Mouse (Mus musculus): Measurements from ENCODE around the gene Arhgef25. TPM values are rescaled to one million over a fixed set of nuclear protein-coding genes. Genes with fewer than 3 reads are reported as not detected.
"Not testable (repeated sequence)": the region's sequence is repeated elsewhere in the genome, so short reads cannot be mapped to it uniquely, and the experiment has no call there.

The Arhgef25 gene
- polyA plus RNA-seq, 1 experiment from 2014 or later, result 14.3 TPM

- no peaks in the 10 kb centered on the region; the same call in 1 of the 2 replicates for H3K36me3 ChIP-seq
- no peak for ATAC-seq
- H3K9ac ChIP-seq, result no peak overlapping the region
- peaks cover 75% of the 10 kb centered on the region for H3K27me3 ChIP-seq (replicated peaks)
- H3K4me3 ChIP-seq, result no peak overlapping the region
- no peaks in the 10 kb centered on the region for H3K9me3 ChIP-seq (replicated peaks)
- H3K27ac ChIP-seq, result no peak overlapping the region
- H3K4me1 ChIP-seq, result peaks cover 38% of the 10 kb centered on the region
- no peak overlapping the region for H3K4me2 ChIP-seq
- WGBS (ENCODE audit: insufficient replicate concordance), result 81% methylated on average over 15 of the region's 15 CpGs
These were observed 18.2 kb downstream of the Arhgef25 start for GRCm38 (mm10) chr10:127171631-127172200.

GRCm38 (mm10) chr10:127170837-127171272 is 19.0 kb downstream of the Arhgef25 start:
- Histone ChIP-seq H3K27me3 (replicated peaks) (peaks cover 75% of the 10 kb centered on the region), H3K9ac (peak overlapping the region; percentile 64), H3K36me3 (no peaks in the 10 kb centered on the region; the same call in 1 of the 2 replicates), H3K4me1 (peaks cover 43% of the 10 kb centered on the region), H3K9me3 (replicated peaks) (no peaks in the 10 kb centered on the region), H3K4me3 (peak overlapping the region; percentile 54), H3K4me2 (peak overlapping the region; percentile 86), H3K27ac (peak overlapping the region; percentile 43; the same call in 1 of the 2 replicates)
- WGBS (ENCODE audit: insufficient replicate concordance), result under 1% methylated on average over 29 of the region's 29 CpGs
- ATAC-seq, result peak; percentile 78

- Histone ChIP-seq H3K27ac (no peak overlapping the region), H3K9ac (no peak overlapping the region), H3K27me3 (replicated peaks) (peaks cover 81% of the 10 kb centered on the region), H3K4me2 (peak overlapping the region; percentile 86), H3K9me3 (replicated peaks) (no peaks in the 10 kb centered on the region), H3K4me3 (peak overlapping the region; percentile 54), H3K4me1 (peaks cover 51% of the 10 kb centered on the region), H3K36me3 (no peaks in the 10 kb centered on the region; the same call in 1 of the 2 replicates)
- WGBS (ENCODE audit: insufficient replicate concordance), result 5% methylated on average over 22 of the region's 22 CpGs
- ATAC-seq, result no peak
These were observed 19.9 kb downstream of the Arhgef25 start for GRCm38 (mm10) chr10:127170002-127170401.

DNA sequence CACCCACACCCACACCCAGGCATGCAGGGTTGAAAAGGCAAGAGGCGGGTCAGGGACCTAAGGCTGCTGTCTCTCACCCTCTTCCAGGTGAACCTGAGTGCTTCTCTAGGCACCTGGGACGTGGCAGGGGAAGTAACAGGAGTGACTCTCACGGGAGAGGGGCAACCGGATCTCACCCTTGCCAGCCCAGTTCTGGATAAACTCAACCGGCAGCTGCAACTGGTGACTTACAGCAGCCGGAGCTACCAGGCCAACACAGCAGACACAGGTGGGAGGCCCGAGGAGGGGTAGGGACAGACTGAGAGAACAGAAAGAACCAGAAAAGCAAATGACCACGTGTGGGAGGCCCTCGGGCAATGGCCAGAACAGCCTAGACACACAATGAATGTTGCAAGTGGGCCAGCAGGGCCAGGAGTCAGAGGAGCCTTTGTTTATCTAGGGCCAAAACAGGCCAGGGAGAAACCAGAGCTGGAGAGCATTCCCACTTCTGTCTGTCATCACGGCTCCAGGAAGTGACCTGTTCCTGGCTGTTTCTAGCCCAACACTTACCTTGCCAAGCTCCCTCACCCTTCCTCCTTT is 22.2 kb downstream of the Arhgef25 start:
- peaks cover 60% of the 10 kb centered on the region for H3K4me1 ChIP-seq
- H3K27me3 ChIP-seq (replicated peaks), result peaks cover 88% of the 10 kb centered on the region
- WGBS (ENCODE audit: insufficient replicate concordance), result 54% methylated on average over 10 of the region's 10 CpGs
- H3K36me3 ChIP-seq, result no peaks in the 10 kb centered on the region; the same call in 1 of the 2 replicates
- no peaks in the 10 kb centered on the region for H3K9me3 ChIP-seq (replicated peaks)
- H3K9ac ChIP-seq, result no peak overlapping the region
- H3K4me3 ChIP-seq, result no peak overlapping the region
- no peak overlapping the region for H3K27ac ChIP-seq
- ATAC-seq, result no peak
- H3K4me2 ChIP-seq, result peak overlapping the region; percentile 100; the same call in 1 of the 2 replicates

GRCm38 (mm10) chr10:127166771-127167613 is 22.9 kb downstream of the Arhgef25 start:
- Histone ChIP-seq H3K4me3 (peak overlapping the region; percentile 66), H3K9me3 (replicated peaks) (no peaks in the 10 kb centered on the region), H3K27me3 (replicated peaks) (peaks cover 91% of the 10 kb centered on the region), H3K4me2 (peak overlapping the region; percentile 100), H3K27ac (no peak overlapping the region), H3K9ac (no peak overlapping the region), H3K4me1 (peaks cover 60% of the 10 kb centered on the region), H3K36me3 (no peaks in the 10 kb centered on the region; the same call in 1 of the 2 replicates)
- no peak for ATAC-seq
- WGBS (ENCODE audit: insufficient replicate concordance), result 16% methylated on average over 15 of the region's 15 CpGs

GRCm38 (mm10) chr10:127166404-127166715 is 23.5 kb downstream of the Arhgef25 start:
- Histone ChIP-seq H3K4me2 (peak overlapping the region; percentile 100), H3K27ac (peak overlapping the region; percentile 73; the same call in 1 of the 2 replicates), H3K4me3 (peak overlapping the region; percentile 66), H3K36me3 (no peaks in the 10 kb centered on the region), H3K9ac (peak overlapping the region; percentile 82), H3K27me3 (replicated peaks) (peaks cover 84% of the 10 kb centered on the region), H3K9me3 (replicated peaks) (no peaks in the 10 kb centered on the region), H3K4me1 (peaks cover 60% of the 10 kb centered on the region)
- 5% methylated on average over 11 of the region's 11 CpGs for WGBS (ENCODE audit: insufficient replicate concordance)
- no peak for ATAC-seq

DNA sequence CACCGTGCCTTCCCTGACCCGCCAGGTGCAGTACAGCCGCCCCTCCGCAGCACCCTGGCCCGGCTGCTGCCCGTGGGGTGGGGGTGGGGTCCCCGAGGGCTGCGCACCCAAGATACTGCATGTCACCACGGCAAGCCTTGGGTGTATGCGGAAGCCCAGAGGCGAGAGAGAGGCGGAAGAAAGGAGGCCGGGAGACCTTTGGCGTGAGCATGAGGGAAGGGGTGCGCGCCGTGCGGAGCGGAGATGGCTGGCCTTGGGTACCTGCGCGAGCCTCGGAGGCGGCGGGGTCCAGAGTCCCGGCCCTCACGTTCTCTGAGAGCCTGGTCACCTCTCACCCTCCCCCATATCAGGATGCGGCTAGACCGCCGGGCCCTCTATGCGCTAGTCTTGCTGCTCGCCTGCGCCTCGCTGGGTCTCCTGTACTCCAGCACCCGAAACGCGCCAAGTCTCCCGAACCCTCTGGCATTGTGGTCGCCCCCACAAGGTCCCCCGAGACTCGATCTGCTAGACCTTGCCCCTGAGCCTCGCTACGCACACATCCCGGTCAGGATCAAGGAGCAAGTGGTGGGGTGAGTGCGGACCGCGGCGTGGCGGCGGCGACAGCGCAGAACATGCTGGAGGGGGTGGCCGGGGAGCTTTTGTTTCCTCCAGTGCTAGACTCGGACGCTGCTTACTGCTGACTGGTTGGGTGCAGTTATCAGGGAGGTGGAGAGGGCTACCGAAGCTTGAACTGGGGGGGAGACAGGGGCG is 24.1 kb downstream of the Arhgef25 start:
- peak; percentile 69 for ATAC-seq
- Histone ChIP-seq H3K9ac (peak overlapping the region; percentile 82), H3K27ac (peak overlapping the region; percentile 73), H3K4me3 (peak overlapping the region; percentile 66), H3K36me3 (no peaks in the 10 kb centered on the region), H3K27me3 (replicated peaks) (peaks cover 81% of the 10 kb centered on the region), H3K4me1 (peaks cover 55% of the 10 kb centered on the region), H3K9me3 (replicated peaks) (no peaks in the 10 kb centered on the region), H3K4me2 (peak overlapping the region; percentile 100)
- WGBS (ENCODE audit: insufficient replicate concordance), result under 1% methylated on average over 53 of the region's 56 CpGs

GRCm38 (mm10) chr10:127165354-127165653 is 24.6 kb downstream of the Arhgef25 start:
- Histone ChIP-seq H3K4me1 (peaks cover 50% of the 10 kb centered on the region), H3K36me3 (no peaks in the 10 kb centered on the region), H3K27ac (peak overlapping the region; percentile 73), H3K9ac (peak overlapping the region; percentile 82), H3K9me3 (replicated peaks) (no peaks in the 10 kb centered on the region), H3K27me3 (replicated peaks) (peaks cover 76% of the 10 kb centered on the region), H3K4me2 (peak overlapping the region; percentile 100), H3K4me3 (peak overlapping the region; percentile 66)
- WGBS (ENCODE audit: insufficient replicate concordance), result under 1% methylated on average over 42 of the region's 42 CpGs
- peak; percentile 43 for ATAC-seq

- peak within 1 kb of the TSS; percentile 100 for H3K4me2 ChIP-seq
- no peaks in the 10 kb centered on the region for H3K36me3 ChIP-seq
- H3K27ac ChIP-seq, result peak within 1 kb of the TSS; percentile 73
- H3K4me1 ChIP-seq, result peaks cover 45% of the 10 kb centered on the region
- H3K9ac ChIP-seq, result peak within 1 kb of the TSS; percentile 82
- no peaks in the 10 kb centered on the region for H3K9me3 ChIP-seq (replicated peaks)
- H3K4me3 ChIP-seq, result peak within 1 kb of the TSS; percentile 66
- WGBS (ENCODE audit: insufficient replicate concordance), result 2% methylated on average over 52 of the region's 52 CpGs
- H3K27me3 ChIP-seq (replicated peaks), result peaks cover 71% of the 10 kb centered on the region
- ATAC-seq, result peak; percentile 82
These were observed 25.1 kb downstream of the Arhgef25 start, which contains the start of gene B4galnt1 for GRCm38 (mm10) chr10:127164631-127165353. TSS of gene B4galnt1 (plus strand) at chr10:127165225.

DNA sequence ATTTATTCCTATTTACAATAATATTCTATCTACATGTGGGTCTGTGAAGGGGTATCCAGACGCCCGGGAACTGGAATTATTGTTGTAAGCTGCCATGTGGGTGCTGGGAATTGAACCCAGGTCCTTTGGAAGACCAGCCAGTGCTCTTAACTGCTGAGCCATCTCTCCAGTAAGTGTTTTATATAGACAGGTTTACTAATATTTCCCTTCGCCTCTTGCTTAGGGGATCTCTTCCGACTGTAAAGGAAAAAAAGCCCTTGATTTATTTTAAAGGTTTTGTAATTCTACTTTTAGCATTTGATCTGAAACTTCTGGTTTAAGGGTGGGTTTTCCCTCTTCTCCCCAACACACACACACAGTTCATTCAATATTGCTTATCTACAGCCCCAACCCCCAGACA is 25.7 kb downstream of the Arhgef25 start:
- peaks cover 39% of the 10 kb centered on the region for H3K4me1 ChIP-seq
- no peaks in the 10 kb centered on the region for H3K36me3 ChIP-seq
- peak overlapping the region; percentile 100 for H3K4me2 ChIP-seq
- no peak overlapping the region for H3K4me3 ChIP-seq
- no peak for ATAC-seq
- H3K9me3 ChIP-seq (replicated peaks), result no peaks in the 10 kb centered on the region
- no peak overlapping the region for H3K27ac ChIP-seq
- H3K27me3 ChIP-seq (replicated peaks), result peaks cover 65% of the 10 kb centered on the region
- 84% methylated on average over 4 of the region's 4 CpGs for WGBS (ENCODE audit: insufficient replicate concordance)
- 0 out of 2 replicates have a peak overlapping the region, but pooled peaks have one; percentile 82 for H3K9ac ChIP-seq

GRCm38 (mm10) chr10:127162771-127163261 is 27.1 kb downstream of the Arhgef25 start:
- H3K27me3 ChIP-seq (replicated peaks), result peaks cover 53% of the 10 kb centered on the region
- H3K27ac ChIP-seq; H3K4me3 ChIP-seq; H3K9me3 ChIP-seq (replicated peaks); H3K4me2 ChIP-seq; H3K36me3 ChIP-seq; H3K9ac ChIP-seq; ATAC-seq: not testable (repeated sequence)
- peaks cover 43% of the 10 kb centered on the region for H3K4me1 ChIP-seq
- 30% methylated on average over 7 of the region's 7 CpGs for WGBS (ENCODE audit: insufficient replicate concordance)
